Mouse (Mus musculus) forebrain, postnatal 0 days (tissue): ENCODE results near the gene Efna2. TPM values are rescaled to one million over a fixed set of nuclear protein-coding genes. Genes with fewer than 3 reads are reported as not detected.

Experiments
- ATAC-seq: fragments of 200-750 bp; cut with Nextera tagmentation; 2 replicates; pipeline ENCODE4 v1.8.0; 2017; ENCODE audit warnings: mild to moderate bottlenecking, moderate library complexity
- DNase-seq: peaks from one replicate; pipeline ENCODE4 v3.0.0-alpha.2; 2015
- H3K27ac ChIP-seq: fragments of 300-500 bp; sonication (generic); 2 replicates; pipeline ENCODE4 v1.5.1; 2014; ENCODE audit warnings: low read depth, mild to moderate bottlenecking, antibody characterized with exemption, low read length, moderate library complexity, mixed read lengths
- H3K27me3 ChIP-seq: fragments of 300-500 bp; sonication (generic); 2 replicates; pipeline ENCODE4 v1.6.1; 2014; ENCODE audit warnings: mild to moderate bottlenecking, low read length, mixed read lengths; ENCODE audit not compliant: insufficient read depth
- H3K36me3 ChIP-seq: fragments of 300-500 bp; sonication (generic); 2 replicates; pipeline ENCODE4 v1.6.1; 2014; ENCODE audit warnings: mild to moderate bottlenecking, moderate library complexity; ENCODE audit not compliant: insufficient read depth
- H3K4me1 ChIP-seq: fragments of 300-500 bp; sonication (generic); 2 replicates; pipeline ENCODE4 v1.6.1; 2014; ENCODE audit warnings: antibody characterized with exemption; ENCODE audit not compliant: insufficient read depth
- H3K4me2 ChIP-seq: fragments of 300-500 bp; sonication (generic); 2 replicates; pipeline ENCODE4 v1.6.1; 2014; ENCODE audit warnings: low read depth, mild to moderate bottlenecking, moderate library complexity
- H3K4me3 ChIP-seq: fragments of 300-500 bp; sonication (generic); 2 replicates; pipeline ENCODE4 v1.5.1; 2014; ENCODE audit warnings: low read depth, low read length, mixed read lengths
- H3K9ac ChIP-seq: fragments of 300-500 bp; sonication (generic); 2 replicates; pipeline ENCODE4 v1.6.1; 2014; ENCODE audit warnings: mild to moderate bottlenecking
- H3K9me3 ChIP-seq: fragments of 300-500 bp; sonication (generic); 2 replicates; pipeline ENCODE4 v1.6.1; 2016; ENCODE audit warnings: low read length
- CTCF ChIP-seq: sonication (generic); IDR thresholded peaks from 2 replicates; pipeline ENCODE4 v1.5.1; 2016; ENCODE audit warnings: antibody characterized with exemption, control low read depth, low read depth
- WGBS: fragments of 180-500 bp; shearing (Covaris S2); extraction: QIAGEN DNeasy Blood & Tissue Kit; methylation state at CpG from one replicate; pipeline ENCODE4 v1.1.7; 2014; 5-methylcytosine and 5-hydroxymethylcytosine counted together
- polyA plus RNA-seq: library from polyadenylated mRNA; unstranded; fragments of >200 nt; fragmentation: Nextera tagmentation; extraction: Ambion mirVana; gene quantifications from 2 replicates; pipeline ENCODE4 v1.2.1, GENCODE M21; 2015
- total RNA-seq: library from RNA; depleted of rRNA; stranded (reverse); fragments of >200 nt; gene quantifications from 2 replicates; pipeline ENCODE4 v1.2.3, GENCODE M21; 2014

Gene Efna2
- total and polyA plus RNA-seq, 2 experiments from 2014 or later: 29.0 to 31.3 TPM

GRCm38 (mm10) chr10:80147146-80147718 is 32.0 kb upstream of the Efna2 start:
- Histone ChIP-seq H3K9ac (peak overlapping the region; percentile 99; the same call in 1 of the 2 replicates), H3K27me3 (no peaks in the 10 kb centered on the region), H3K4me2 (peak overlapping the region; percentile 95), H3K27ac (peak overlapping the region; percentile 100; the same call in 1 of the 2 replicates), H3K4me1 (peaks cover 13% of the 10 kb centered on the region; the same call in 1 of the 2 replicates), H3K36me3 (peaks cover 18% of the 10 kb centered on the region), H3K4me3 (no peak overlapping the region), H3K9me3 (no peaks in the 10 kb centered on the region)
- 67% methylated on average over 5 of the region's 5 CpGs for WGBS
- no peak for TF ChIP-seq CTCF
- DNase-seq: no peak
- ATAC-seq: no peak

GRCm38 (mm10) chr10:80147719-80148601 is 31.3 kb upstream of the Efna2 start, which contains the start of gene Midn:
Gene Midn, plus strand, starts transcription at chr10:80148272.
- H3K9ac ChIP-seq: peak within 1 kb of the TSS; percentile 99
- peak within 1 kb of the TSS; percentile 100 for H3K27ac ChIP-seq
- peak; percentile 81 for DNase-seq

GRCm38 (mm10) chr10:80148610-80149290 is 30.5 kb upstream of the Efna2 start:
- Histone ChIP-seq H3K27ac (peak overlapping the region; percentile 100), H3K4me2 (peak overlapping the region; percentile 95), H3K4me1 (peaks cover 18% of the 10 kb centered on the region), H3K27me3 (no peaks in the 10 kb centered on the region), H3K4me3 (peak overlapping the region; percentile 98), H3K9me3 (no peaks in the 10 kb centered on the region), H3K9ac (peak overlapping the region; percentile 99), H3K36me3 (peaks cover 25% of the 10 kb centered on the region)
- TF ChIP-seq CTCF: peak; percentile 75
- DNase-seq: peak; percentile 97
- 2% methylated on average over 55 of the region's 57 CpGs for WGBS
- ATAC-seq: peak; percentile 62

More at GRCm38 (mm10) chr10:80147719-80148601, 31.3 kb upstream of the Efna2 start, which contains the start of gene Midn:
- Histone ChIP-seq H3K4me2 (peak within 1 kb of the TSS; percentile 95), H3K4me1 (peaks cover 17% of the 10 kb centered on the region), H3K9me3 (no peaks in the 10 kb centered on the region), H3K27me3 (no peaks in the 10 kb centered on the region), H3K36me3 (peaks cover 21% of the 10 kb centered on the region), H3K4me3 (peak within 1 kb of the TSS; percentile 98)
- peak; percentile 3; the same call in 1 of the 2 replicates for ATAC-seq
- peak; percentile 74 for TF ChIP-seq CTCF
- under 1% methylated on average over 35 of the region's 42 CpGs for WGBS

- H3K9ac ChIP-seq: peak overlapping the region; percentile 100
- H3K4me1 ChIP-seq: peaks cover 18% of the 10 kb centered on the region
- peak overlapping the region; percentile 95 for H3K4me2 ChIP-seq
- 2% methylated on average over 88 of the region's 88 CpGs for WGBS
- TF ChIP-seq CTCF: no peak
- ATAC-seq: peak; percentile 84
- DNase-seq: peak; percentile 99
- H3K36me3 ChIP-seq: peaks cover 27% of the 10 kb centered on the region
- no peaks in the 10 kb centered on the region for H3K9me3 ChIP-seq
- no peaks in the 10 kb centered on the region for H3K27me3 ChIP-seq
- peak overlapping the region; percentile 100 for H3K27ac ChIP-seq
- H3K4me3 ChIP-seq: peak overlapping the region; percentile 98
These were observed 29.7 kb upstream of the Efna2 start for GRCm38 (mm10) chr10:80149291-80150225.

- Histone ChIP-seq H3K36me3 (peaks cover 29% of the 10 kb centered on the region), H3K9me3 (no peaks in the 10 kb centered on the region), H3K4me1 (peaks cover 18% of the 10 kb centered on the region), H3K4me3 (peak overlapping the region; percentile 98), H3K4me2 (peak overlapping the region; percentile 95), H3K27me3 (no peaks in the 10 kb centered on the region), H3K27ac (peak overlapping the region; percentile 100), H3K9ac (peak overlapping the region; percentile 100)
- under 1% methylated on average over 53 of the region's 71 CpGs for WGBS
- ATAC-seq: peak; percentile 15; the same call in 1 of the 2 replicates
- peak; percentile 90 for DNase-seq
- TF ChIP-seq CTCF: no peak
These were observed 28.8 kb upstream of the Efna2 start for GRCm38 (mm10) chr10:80150226-80151210.
